Mouse (Mus musculus): ENCODE data around the gene Mrgpra2a.
"Not testable (repeated sequence)": the region's sequence is repeated elsewhere in the genome, so short reads cannot be mapped to it uniquely, and the experiment has no call there.

Mrgpra2a gene

GRCm38 (mm10) chr7:47452015-47452414 is at the start of gene Mrgpra2a:
Gene Mrgpra2a, minus strand, starts transcription at chr7:47452139.
- not testable (repeated sequence) for DNase-seq (ENCODE audit: low read depth in 2 of 2, low spot score in 2 of 2)

- DNase-seq (ENCODE audit: low read depth in 2 of 2, low spot score in 2 of 2) = not testable (repeated sequence)
These were observed 39.3 kb upstream of the Mrgpra2a start for GRCm38 (mm10) chr7:47491266-47491665.

DNA sequence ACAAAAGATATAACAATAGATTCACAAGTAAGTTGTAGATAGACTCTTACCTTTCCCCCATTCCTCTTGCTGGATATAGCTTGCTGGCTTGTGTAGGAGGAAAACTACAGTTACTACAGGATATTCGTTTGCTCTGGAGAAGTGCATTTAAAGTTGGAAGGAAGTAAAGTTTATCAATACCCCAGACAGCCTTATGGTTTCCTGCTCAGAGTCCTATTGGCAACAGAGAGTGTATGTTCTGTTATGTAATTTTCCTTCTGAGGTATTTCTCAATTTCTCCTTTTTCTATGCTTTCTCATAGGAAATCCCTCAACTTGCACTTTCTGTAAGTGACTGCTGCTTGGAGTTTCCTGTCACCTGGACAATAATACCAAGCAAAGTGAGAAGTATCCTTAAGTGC is 37.5 kb upstream of the Mrgpra2a start:
- DNase-seq (ENCODE audit: low read depth in 2 of 2, low spot score in 2 of 2) = not testable (repeated sequence)

- not testable (repeated sequence) for DNase-seq (ENCODE audit: low read depth in 2 of 2, low spot score in 2 of 2)
These were observed 31.2 kb upstream of the Mrgpra2a start for GRCm38 (mm10) chr7:47483181-47483580.

- DNase-seq (ENCODE audit: low read depth in 2 of 2, low spot score in 2 of 2) = not testable (repeated sequence)
These were observed 22.0 kb upstream of the Mrgpra2a start for GRCm38 (mm10) chr7:47473904-47474303.

DNA sequence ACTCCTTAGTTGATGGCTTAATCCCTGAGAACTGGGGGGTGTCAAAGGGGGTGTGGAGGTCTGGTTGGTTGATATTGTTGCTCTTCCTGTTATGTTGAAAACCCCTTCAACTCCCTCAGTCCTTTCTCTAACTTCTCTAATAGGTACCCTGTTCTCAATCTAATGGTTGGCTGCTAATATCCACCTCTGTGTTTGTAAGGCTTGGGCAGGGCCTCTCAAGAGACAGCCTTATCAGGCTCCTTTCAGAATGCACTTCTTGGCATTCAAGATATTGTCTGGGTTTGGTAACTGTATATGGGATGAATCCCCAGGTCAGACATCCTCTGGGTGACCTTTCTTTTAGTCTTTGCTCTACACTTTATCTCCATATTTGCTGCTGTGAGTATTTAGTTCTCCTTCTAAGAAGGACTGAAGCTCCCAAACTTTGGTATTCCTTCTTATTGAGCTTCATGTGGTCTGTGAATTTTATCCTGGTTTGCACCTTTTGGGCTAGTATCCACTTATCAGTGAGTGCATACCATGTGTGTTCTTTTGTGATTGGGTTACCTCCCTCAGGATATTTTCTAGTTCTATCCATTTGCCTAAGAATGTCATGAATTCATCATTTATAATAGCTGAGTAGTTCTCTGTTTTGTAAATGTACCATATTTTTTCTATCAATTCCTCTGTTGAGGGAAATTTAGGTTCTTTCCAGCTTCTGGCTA is 13.5 kb upstream of the Mrgpra2a start:
- DNase-seq (ENCODE audit: low read depth in 2 of 2, low spot score in 2 of 2) = not testable (repeated sequence)

DNA sequence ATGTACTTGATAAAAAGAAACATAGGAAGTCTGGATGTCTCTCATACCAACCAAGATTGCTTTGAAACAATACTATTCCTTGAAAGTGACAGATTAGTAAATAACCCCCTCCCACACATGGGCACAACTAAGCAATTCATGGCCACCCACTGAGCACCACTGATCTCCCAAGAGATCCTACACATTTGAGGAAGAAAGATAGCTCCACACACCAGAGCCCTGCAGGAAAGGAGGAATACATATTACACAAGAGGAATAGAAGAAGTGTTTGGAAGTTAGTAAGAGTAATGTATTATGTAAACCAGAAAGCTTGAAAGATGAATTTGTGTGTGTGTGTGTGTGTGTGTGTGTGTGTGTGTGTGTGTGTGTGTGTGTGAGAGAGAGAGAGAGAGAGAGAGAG is 6.2 kb downstream of the Mrgpra2a start:
- DNase-seq (ENCODE audit: low read depth in 2 of 2, low spot score in 2 of 2) = not testable (repeated sequence)

- DNase-seq (ENCODE audit: low read depth in 2 of 2, low spot score in 2 of 2) = not testable (repeated sequence)
These were observed 15.5 kb downstream of the Mrgpra2a start for GRCm38 (mm10) chr7:47436463-47436862.

- DNase-seq (ENCODE audit: low read depth in 2 of 2, low spot score in 2 of 2) = not testable (repeated sequence)
These were observed 24.0 kb downstream of the Mrgpra2a start for GRCm38 (mm10) chr7:47427815-47428508.

GRCm38 (mm10) chr7:47410602-47411001 is 41.3 kb downstream of the Mrgpra2a start:
- no peak for DNase-seq (ENCODE audit: low read depth in 2 of 2, low spot score in 2 of 2)

- no peak for DNase-seq (ENCODE audit: low read depth in 2 of 2, low spot score in 2 of 2)
These were observed 42.4 kb downstream of the Mrgpra2a start for GRCm38 (mm10) chr7:47409545-47409944.

- no peak for DNase-seq (ENCODE audit: low read depth in 2 of 2, low spot score in 2 of 2)
These were observed 50.8 kb downstream of the Mrgpra2a start for GRCm38 (mm10) chr7:47401125-47401524.
